Mouse (Mus musculus) adrenal gland, adult 18-20 months (tissue): ENCODE results near the gene Phospho1. TPM values are rescaled to one million over a fixed set of nuclear protein-coding genes. Genes with fewer than 3 reads are reported as not detected.

Source experiments
- DNase-seq, 2 experiments: peaks; one replicate each; pipeline ENCODE4 v3.0.0; 2021 to 2022; ENCODE audit warnings: low spot score in 2 of 2
- total RNA-seq, 2 experiments: library from RNA; stranded (reverse); gene quantifications; 1 replicate in 1 of 2; 2 replicates in 1 of 2; pipeline ENCODE4 v1.2.3; 2021

The Phospho1 gene
- total RNA-seq, 2 experiments from 2014 or later = 202 to 415 TPM

- DNase-seq = no peak
Observed at GRCm38 (mm10) chr11:95833006-95833570, 8.8 kb downstream of the Phospho1 start.

GRCm38 (mm10) chr11:95833631-95834142 lies 9.4 kb downstream of the Phospho1 start:
- DNase-seq = no peak

- DNase-seq = no peak
Observed at GRCm38 (mm10) chr11:95834143-95834667, 9.9 kb downstream of the Phospho1 start.

- DNase-seq = no peak
Observed at GRCm38 (mm10) chr11:95834742-95835710, 10.7 kb downstream of the Phospho1 start.

GRCm38 (mm10) chr11:95835832-95836231 lies 11.5 kb downstream of the Phospho1 start:
- no peak for DNase-seq

GRCm38 (mm10) chr11:95836433-95836832 lies 12.1 kb downstream of the Phospho1 start:
- no peak for DNase-seq

- DNase-seq = peak; percentile 74 to 85
Observed at GRCm38 (mm10) chr11:95837059-95837458, 12.8 kb downstream of the Phospho1 start, which contains the start of gene Gngt2. Gene Gngt2, plus strand, starts transcription at chr11:95837216.

- DNase-seq = no peak
Observed at GRCm38 (mm10) chr11:95838598-95838997, 14.3 kb downstream of the Phospho1 start.

- DNase-seq = no peak
Observed at GRCm38 (mm10) chr11:95838999-95839868, 14.9 kb downstream of the Phospho1 start.

- no peak for DNase-seq
Observed at GRCm38 (mm10) chr11:95840694-95841497, 16.6 kb downstream of the Phospho1 start.

- DNase-seq = no peak
Observed at GRCm38 (mm10) chr11:95841498-95841830, 17.2 kb downstream of the Phospho1 start.

GRCm38 (mm10) chr11:95842074-95842681 lies 17.9 kb downstream of the Phospho1 start, which contains the start of gene Abi3:
Gene Abi3, minus strand, starts transcription at chr11:95842476.
- DNase-seq = no peak

GRCm38 (mm10) chr11:95842953-95843352 lies 18.7 kb downstream of the Phospho1 start:
- no peak for DNase-seq

- no peak for DNase-seq
Observed at GRCm38 (mm10) chr11:95843421-95843950, 19.2 kb downstream of the Phospho1 start.

- DNase-seq = no peak
Observed at GRCm38 (mm10) chr11:95844935-95845334, 20.6 kb downstream of the Phospho1 start.

- no peak for DNase-seq
Observed at GRCm38 (mm10) chr11:95850898-95851297, 26.6 kb downstream of the Phospho1 start.

GRCm38 (mm10) chr11:95853684-95854083 lies 29.4 kb downstream of the Phospho1 start:
- peak; percentile 62 to 69 for DNase-seq

- no peak for DNase-seq
Observed at GRCm38 (mm10) chr11:95857306-95857705, 33.0 kb downstream of the Phospho1 start.
